Mouse (Mus musculus) left cerebral cortex, postnatal 4 days (tissue): ENCODE measurements around the gene Prrc2b. TPM values are rescaled to one million over a fixed set of nuclear protein-coding genes. Genes with fewer than 3 reads are reported as not detected.

Experiments used
- DNase-seq: peaks from one replicate; pipeline ENCODE4 v3.0.0-alpha.2; 2022
- intact Hi-C: fragments of 180-260 bp; cut with DNase I; formaldehyde crosslinking; loops from one replicate; pipeline ENCODE4 v1.15.1; 2025
- total RNA-seq, 2 experiments: library from RNA; stranded (reverse); gene quantifications; 2 replicates each; pipeline ENCODE4 v1.2.3; 2021

Prrc2b gene
- total RNA-seq, 2 experiments from 2014 or later, result 327 to 335 TPM

DNA sequence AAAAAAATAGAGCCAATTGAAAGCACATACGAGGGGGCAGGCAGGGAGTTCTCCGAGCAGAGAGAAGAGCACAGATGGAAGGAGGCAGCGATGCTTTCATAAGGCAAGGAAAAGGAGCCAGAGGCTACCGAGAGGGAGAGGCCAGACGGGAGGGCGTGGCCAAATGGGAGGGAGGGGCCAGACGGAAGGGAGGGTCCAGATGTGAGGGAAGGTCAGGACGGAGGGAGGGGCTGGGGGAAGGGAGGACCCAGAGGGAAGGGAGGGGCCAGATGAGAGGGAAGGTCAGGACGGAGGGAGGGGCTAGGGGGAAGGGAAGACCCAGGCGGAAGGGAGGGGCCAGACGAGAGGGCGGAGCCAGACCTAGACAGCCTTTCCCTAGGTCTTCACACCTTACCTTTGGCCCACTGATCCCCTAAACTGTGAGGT is 18.3 kb upstream of the Prrc2b start:
- DNase-seq, result peak; percentile 81
- intact Hi-C loops, result loop anchor here (5.0 kb wide), 1 partner anchor 85 kb away; no protein-coding TSS in a partner anchor

DNA sequence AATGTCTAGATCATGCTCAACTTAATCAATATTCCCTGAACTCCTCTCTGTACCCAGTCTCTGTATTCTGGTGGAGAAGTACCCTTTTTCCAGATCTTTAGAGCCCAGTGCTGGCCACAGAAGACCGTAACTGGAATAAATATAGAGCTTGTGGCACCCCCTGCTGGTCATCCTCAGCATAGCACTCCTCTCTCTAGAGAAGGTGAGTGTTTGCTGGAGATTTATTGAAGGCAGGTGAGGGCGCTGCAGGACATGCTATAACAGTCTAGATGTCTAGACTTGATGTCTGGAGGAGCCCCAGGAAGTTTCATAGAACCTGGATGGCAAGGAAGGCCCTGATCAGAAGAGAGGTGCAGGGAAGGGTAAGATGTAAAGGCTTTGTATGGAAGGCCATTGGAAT is 16.8 kb upstream of the Prrc2b start:
- intact Hi-C loops, result loop anchor here (5.0 kb wide), 1 partner anchor 87 kb away; no protein-coding TSS in a partner anchor
- peak; percentile 91 for DNase-seq

DNA sequence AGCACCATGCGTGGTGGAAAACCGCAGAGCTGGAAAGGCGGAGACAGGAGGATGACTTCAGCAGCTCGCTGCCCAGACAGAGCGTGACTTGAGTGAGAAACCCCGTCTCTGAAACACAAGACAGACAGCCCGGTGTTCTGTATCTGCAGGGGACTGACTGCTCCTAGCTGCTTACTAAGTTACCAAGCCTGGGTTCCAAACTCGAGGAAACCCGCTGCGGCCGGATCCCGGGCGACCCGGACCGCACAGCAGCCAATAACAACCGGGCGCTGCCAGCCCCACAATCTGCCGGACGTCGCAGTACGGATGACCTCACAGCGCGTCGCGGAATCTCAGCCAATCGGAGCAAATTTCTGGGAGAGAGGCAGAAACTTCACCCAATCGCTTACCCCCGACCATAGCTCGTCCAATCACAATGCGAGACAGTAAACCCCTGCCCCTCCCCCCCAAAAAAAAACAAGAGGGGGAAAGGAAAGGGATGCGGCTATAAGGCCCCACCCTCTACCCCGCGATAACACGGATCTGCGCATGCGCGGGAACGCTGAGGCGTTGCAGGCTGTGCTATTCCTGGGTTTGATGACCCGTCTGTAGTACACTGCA is 13.1 kb upstream of the Prrc2b start:
- intact Hi-C loops, result no loop called here
- peak; percentile 99 for DNase-seq

DNA sequence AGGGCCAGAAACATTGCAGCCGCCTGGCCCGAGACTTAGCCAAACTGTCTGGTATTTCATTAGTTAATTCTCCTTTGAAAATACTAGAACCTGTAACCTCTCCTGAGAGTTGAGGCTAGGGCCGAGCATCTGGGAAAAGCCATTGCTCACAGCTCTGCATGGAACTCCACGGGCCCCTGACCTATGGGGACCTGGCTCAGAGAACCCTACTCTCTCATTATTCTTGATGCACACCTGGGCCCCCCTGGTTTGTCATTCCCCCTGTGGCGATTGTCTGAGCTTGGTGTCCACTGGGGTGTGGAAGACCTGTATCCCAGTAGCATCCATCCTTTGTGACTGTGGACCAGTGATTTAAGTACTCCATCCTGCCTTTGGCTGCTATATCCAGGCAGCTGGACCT is 11.5 kb upstream of the Prrc2b start:
- DNase-seq, result no peak
- intact Hi-C loops, result no loop called here

DNA sequence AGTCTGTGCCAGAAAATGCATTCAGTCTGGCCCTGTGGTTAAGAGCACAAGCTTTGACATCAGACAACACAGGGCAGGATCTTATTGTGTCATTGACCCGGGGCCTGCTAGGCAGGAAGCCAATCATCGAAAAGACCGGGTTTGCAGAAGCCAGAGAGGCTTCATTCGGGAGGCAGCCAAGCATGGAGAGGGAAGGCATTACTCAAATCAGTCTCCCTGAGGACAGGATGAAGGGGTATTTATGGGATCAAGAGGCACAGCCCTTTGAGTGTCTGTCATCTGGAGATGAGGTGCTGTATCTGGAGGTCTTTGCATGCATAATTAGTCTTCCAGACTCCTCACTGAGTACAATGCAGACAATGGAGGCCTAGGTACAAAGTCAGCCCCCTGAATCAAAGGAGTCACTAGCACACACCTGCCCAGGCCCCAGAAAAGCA is 10.4 kb upstream of the Prrc2b start:
- DNase-seq, result no peak
- intact Hi-C loops, result no loop called here

DNA sequence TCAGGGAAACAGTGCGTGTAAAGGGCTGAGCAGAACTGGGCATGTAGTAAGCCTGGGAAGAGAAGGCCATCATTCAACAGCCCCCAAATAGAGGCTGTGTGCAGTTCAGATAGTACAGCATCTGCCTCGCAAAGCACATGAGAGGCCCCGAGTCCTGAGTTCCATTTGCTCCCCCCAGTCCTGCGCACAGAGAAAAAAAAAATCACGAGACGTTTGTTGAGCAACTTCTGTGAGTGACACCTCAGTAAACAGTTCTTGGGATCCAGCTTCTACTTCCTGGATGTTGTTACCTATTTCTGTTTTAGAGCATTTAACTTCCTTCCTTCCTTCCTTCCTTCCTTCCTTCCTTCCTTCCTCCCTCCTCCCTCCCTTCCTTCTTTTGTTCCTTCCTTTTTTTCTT is 9.3 kb upstream of the Prrc2b start:
- intact Hi-C loops, result no loop called here
- no peak for DNase-seq

DNA sequence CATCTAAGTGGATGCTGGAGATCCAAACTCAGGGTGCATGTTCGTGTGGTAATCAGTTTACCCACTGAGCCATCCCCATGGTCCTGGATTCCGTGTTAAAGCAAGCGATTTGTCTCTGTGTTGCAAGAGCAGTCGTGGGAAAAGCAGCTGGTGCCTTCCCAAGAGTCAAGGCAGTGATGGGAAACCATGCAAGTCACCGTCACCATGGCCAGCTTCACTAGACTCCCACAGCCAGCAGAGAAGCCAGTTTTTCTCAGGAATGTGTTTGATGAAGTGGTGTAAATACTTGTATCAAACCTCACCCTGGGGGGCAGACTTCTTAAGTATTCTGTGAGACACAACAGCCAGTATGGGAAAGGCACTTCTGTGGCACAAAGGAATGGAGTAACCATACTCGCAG is 8.5 kb upstream of the Prrc2b start:
- DNase-seq, result no peak
- intact Hi-C loops, result no loop called here

DNA sequence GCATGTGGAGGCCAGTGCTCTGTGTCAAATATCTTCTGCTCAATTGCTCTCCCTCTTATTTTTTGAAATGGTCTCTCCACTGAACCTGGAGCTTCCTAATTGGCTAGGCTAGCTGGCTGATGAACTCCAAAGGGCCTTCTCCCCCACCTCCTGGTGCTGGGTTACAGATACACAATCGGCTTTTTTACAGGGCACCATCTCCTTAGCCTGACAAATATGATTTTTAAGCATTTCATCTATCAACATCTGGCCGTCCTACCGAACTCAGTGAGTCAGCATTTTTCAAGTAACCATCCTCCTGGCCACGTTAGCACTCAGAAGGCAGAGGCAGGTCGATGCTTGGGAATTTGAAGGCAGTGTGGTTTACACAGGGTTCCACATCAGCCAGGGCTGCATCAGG is 6.2 kb upstream of the Prrc2b start:
- intact Hi-C loops, result no loop called here
- no peak for DNase-seq

DNA sequence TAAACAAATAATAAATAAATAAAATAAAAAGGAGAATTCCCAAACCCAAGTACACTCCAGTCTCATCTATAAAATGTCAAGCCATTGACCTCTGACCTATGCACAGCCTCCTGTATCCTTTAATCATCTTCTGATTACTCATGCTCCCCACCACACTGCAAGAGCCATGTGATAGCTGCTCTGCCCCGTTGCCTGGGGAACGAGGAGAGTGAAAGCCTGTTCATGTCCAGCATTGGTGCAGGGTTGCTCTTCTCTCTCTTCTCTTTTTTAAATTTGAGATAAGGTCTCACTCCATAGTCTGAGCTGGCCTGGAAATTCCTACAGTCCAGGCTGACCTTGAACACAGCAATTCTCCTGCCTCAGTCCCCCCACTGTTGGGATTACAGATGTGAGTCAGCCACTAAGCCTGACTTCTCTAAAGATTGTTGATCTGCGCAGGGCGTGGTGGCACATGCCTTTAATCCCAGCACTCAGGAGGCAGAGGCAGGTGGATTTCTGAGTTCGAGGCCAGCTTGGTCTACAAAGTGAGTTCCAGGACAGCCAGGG is 4.2 kb upstream of the Prrc2b start:
- no peak for DNase-seq
- intact Hi-C loops, result no loop called here

DNA sequence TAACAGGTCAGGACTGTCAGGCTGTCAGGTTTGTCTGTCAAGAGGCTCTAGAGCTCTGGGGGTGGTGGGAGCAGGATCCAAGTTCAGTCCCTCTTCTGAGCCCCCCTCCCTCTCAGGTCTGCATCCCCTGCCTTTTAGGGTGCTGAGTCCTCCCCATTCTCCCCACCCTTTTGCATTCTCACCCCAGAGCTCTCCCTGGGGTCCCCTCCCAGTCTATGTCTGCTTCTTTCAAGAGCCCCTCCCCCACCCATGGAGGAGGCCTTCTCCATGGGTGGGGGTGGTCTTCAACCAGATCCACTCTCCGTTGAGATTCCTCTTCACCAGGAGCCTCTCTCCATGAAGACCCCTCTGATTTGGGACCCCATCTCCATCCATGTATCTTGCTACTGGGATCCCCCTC is 747 bp upstream of the Prrc2b start:
- DNase-seq, result peak; percentile 27
- intact Hi-C loops, result loop anchor here (10.0 kb wide), 1 partner anchor 55 kb away; no protein-coding TSS in a partner anchor

DNA sequence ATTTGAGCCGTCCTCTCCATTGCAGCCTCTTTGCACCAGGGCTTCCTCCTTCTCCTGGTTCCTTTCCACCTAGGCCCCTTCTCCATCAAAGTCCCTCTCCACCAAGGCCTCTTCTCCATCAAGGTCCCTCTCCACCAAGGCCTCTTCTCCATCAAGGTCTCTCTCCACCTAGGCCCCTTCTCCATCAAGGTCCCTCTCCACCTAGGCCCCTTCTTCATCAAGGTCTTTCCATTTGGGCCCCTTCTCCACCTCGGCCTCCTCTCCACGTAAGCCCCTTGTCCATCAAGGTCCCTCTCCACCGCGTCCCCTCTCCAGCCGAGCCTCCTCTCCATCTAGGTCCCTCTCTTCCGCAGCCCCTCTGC is 339 bp upstream of the Prrc2b start:
- intact Hi-C loops, result loop anchor here (10.0 kb wide), 1 partner anchor 54 kb away; no protein-coding TSS in a partner anchor
- DNase-seq, result no peak

DNA sequence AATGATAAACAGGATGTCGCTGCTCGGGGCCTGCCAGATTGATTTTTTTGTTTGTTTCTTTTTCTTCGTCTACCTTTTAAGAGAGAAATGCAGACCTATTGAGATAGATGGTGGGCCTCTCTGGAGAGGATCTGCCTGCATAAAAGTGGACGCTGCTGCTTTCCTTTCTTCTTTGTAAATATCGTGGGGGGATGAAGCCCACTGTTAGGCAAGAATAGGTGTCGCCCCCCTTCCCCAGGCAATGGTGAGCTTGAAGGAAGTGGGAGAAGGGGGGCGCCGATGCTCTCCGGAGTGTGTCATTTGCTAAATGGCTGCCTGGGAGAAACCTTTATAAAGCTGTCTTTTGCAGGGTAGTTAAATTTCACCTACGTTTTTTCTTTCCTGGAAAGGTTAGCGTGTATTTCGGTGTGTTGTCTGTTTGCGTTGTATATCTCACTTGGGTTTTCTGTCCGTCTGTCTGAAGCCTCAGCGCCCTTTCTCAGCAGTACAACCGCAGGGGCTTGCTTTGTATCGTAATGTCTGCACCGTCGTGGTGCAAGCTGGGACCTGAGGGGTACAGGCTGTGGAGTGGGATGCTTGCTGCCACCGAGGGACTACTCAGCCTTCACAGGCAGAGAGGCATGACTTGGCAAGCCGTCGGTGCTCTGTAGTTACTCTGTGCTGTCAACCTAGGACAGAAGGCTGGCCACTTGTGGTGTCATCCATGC is 931 bp downstream of the Prrc2b start:
- DNase-seq, result peak; percentile 52
- intact Hi-C loops, result loop anchor here (10.0 kb wide), 1 partner anchor 53 kb away; no protein-coding TSS in a partner anchor

DNA sequence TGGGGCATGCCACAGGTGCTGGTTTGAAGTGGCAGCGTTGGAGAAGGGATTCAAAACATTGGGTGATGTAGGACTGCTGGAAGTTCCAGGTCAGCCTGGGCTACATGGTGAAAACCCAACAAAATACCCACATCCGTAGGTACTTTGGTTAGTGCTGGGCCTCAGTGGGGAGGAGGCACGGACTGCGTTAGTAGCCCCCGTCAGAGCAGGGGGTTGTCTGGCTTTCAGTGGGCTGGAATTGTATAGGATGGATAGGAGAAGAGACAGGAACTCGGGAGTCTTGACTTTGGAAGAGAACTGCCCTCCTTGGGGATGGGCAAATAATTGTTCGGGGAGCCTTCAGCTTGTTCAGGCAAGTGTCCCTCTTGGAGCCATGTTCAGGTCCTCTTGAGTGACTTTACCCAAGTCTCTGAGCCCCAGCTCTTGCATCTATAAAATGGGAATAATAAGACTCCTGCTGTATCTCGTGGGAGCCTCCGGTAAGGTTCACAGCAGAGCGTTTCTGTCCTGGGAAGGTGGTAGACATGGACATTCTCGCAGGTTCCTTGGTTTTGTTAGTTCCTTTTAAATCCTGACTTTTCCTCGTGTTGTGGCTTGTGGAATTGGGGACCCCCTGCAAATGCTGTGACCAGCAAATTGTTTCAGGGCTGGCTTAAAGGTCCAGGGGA is 1.6 kb downstream of the Prrc2b start:
- no peak for DNase-seq
- intact Hi-C loops, result loop anchor here (10.0 kb wide), 1 partner anchor 52 kb away; no protein-coding TSS in a partner anchor

DNA sequence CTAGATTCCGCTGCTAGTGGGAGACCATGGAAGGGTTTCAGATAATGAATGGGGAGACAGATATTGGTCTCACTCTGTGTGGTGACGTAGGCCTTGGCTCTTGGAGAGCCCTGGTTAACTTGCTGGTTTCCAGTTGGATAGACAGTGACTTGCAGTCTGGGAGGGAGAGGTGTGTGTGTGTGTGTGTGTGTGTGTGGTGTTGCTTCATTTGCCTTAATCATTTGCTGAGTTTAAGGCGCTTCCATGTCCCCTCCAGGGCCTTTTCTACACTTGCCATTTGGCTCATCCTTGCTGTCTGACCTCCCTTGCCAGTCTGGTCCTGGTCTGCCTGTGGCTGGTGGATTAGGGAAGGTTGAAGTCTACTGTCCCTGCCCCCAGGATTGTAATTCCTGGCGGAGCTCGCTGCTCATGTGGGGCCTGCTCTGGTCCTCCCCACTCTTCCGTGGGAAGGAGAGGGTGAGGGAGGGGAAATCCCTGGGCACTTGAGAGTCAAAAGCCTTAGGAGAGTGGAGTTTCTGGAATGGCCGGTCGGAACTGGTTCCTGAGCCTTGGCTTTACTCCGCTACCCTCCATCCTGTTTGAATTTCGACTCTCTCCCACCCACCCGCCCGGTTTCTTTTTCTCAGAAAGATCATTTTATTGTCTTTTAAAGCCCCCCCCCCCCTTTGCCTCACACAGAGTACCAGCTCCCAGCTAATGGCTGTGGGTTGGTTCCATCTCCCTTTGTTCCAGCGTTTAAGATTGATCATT is 2.3 kb downstream of the Prrc2b start:
- peak; percentile 27 for DNase-seq
- intact Hi-C loops, result loop anchor here (10.0 kb wide), 1 partner anchor 52 kb away; no protein-coding TSS in a partner anchor

DNA sequence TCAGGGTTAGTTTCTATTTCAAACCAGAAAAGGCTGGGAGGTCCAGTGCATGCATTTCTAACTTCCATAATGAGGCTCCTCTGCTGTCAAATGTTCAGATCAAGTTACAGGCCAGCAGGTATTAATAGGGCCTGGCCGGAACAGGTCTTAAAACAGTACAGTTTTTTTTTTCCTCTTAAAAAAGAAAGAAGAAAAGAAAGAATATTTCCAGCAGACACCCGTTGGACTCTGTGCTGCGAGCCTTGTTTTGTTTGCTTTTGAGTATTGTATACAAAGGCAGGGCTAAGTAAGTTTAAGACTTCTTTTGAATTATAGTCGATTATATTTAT is 2.9 kb downstream of the Prrc2b start:
- DNase-seq, result no peak

DNA sequence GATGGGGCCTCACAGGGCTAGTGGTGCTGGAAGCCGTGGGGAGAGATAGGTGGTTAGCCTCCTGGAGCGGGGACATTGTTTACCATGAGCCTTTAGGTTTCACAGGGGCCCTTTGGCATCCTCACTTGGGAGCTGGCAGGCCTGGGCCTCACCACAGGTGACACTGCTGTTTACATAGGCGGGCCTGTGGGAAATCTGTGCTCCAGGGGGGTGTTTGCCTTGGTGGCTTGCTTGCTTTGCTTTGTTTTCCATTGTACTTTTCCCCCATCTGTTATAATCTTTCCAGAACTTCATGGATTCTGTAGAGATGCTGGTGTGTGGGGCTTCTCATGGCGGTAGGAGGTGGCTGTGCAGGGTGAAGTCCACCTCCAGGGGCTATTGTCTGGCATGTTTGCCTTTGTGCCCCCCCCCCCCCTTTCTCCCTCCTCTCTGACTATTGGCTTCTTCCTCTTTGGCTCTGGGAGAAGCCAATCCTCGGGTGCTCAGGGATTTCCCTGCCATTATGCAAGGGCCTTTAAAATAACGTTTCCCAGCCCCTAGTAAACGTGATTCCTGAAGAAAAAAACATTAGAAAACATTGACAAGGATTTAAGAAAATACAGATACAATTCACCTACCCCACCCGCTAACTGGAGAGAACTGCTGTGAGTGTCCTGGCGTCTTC is 3.6 kb downstream of the Prrc2b start:
- DNase-seq, result no peak
- intact Hi-C loops, result loop anchor here (10.0 kb wide), 1 partner anchor 50 kb away; no protein-coding TSS in a partner anchor

More for the DNA sequence above, 2.9 kb downstream of the Prrc2b start:
- intact Hi-C loops, result loop anchor here (10.0 kb wide), 1 partner anchor 51 kb away; no protein-coding TSS in a partner anchor

DNA sequence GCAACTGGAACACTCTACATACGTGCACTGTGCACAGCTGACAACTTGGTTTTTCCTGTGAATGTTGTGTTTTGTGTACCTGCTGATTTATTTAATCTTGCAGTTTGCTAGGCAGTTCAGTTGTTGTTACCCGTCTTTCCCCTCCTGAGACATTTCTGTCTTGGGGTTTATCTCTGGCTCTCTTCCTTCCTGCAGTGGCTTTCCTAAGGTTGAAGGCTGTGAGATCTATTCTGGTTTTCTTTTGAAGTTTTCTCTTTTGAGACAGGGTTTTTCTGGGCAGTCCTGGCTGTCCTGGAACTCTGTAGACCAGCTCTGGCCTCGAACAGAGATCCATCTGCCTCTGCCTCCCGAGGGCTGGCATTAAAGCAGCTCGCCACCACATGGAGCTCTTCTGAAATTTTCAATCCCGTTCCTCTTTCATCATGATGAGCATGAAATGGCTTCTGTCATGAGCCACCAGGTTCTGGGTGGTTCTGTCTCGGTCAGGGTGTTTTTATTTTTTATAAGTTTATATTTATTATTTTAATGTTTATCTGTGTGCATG is 4.2 kb downstream of the Prrc2b start:
- intact Hi-C loops, result loop anchor here (10.0 kb wide), 1 partner anchor 50 kb away; no protein-coding TSS in a partner anchor
- no peak for DNase-seq

DNA sequence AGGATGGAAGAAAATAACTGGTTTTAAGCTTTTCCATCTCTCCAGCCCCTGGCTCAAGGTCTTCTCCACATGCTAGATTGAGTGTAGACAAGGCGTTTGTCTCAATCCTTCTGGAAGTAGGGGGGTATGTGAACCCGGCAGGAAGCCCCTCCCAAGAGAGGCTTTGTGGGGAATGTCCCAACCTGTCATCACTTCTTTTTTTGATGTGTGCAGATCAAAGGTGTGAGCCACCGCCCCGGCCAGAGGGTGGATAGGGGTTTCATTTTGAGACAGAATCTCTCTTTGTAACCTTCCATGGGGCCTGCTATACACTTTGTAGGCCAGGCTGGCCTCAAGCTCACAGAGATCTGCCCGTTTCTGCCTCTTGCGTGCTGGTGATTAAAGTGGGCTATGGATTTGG is 4.7 kb downstream of the Prrc2b start:
- intact Hi-C loops, result loop anchor here (10.0 kb wide), 1 partner anchor 49 kb away; no protein-coding TSS in a partner anchor
- DNase-seq, result no peak

DNA sequence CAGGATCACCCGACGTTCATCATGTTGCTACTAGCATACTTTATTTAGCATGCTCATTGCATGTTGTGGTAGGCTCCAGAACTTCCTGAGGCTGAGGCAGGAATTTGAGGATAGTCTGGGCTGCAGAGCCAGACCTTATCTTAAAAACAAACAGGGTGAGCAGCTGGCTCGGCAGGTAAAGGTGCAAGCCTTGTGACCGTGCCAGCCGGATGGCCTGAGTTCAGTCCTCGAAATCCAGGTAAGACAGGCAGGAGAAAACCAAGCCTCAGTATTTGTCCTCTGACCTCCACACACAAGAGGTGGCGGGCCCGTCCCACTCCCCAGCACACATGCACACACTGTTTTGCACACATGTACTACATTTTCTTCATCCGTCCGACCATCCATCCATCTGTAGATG is 5.8 kb downstream of the Prrc2b start:
- intact Hi-C loops, result loop anchor here (10.0 kb wide), 1 partner anchor 48 kb away; no protein-coding TSS in a partner anchor
- no peak for DNase-seq
